Mouse (Mus musculus) midbrain, embryonic 16.5 days (tissue): ENCODE results near the gene Ggt1. TPM values are rescaled to one million over a fixed set of nuclear protein-coding genes. Genes with fewer than 3 reads are reported as not detected.

Experiments used
- ATAC-seq: fragments of 200-750 bp; cut with Nextera tagmentation; 2 replicates; pipeline ENCODE4 v1.8.0; 2017; ENCODE audit warnings: moderate TSS enrichment
- H3K27ac ChIP-seq: fragments of 300-500 bp; sonication (generic); 2 replicates; pipeline ENCODE4 v1.5.1; 2014; ENCODE audit warnings: mild to moderate bottlenecking, low read length, mixed read lengths
- H3K27me3 ChIP-seq: fragments of 300-500 bp; sonication (generic); 2 replicates; pipeline ENCODE4 v1.6.1; 2014; ENCODE audit warnings: low read depth, low read length, mixed read lengths; ENCODE audit not compliant: control insufficient read depth, insufficient read depth
- H3K36me3 ChIP-seq: fragments of 300-500 bp; sonication (generic); 2 replicates; pipeline ENCODE4 v1.6.1; 2014; ENCODE audit warnings: mild to moderate bottlenecking, low read length, moderate library complexity, mixed read lengths; ENCODE audit not compliant: control insufficient read depth, insufficient read depth
- H3K4me1 ChIP-seq: fragments of 300-500 bp; sonication (generic); 2 replicates; pipeline ENCODE4 v1.6.1; 2014; ENCODE audit warnings: mild to moderate bottlenecking, low read length, mixed read lengths; ENCODE audit not compliant: control insufficient read depth, insufficient read depth
- H3K4me2 ChIP-seq: fragments of 300-500 bp; sonication (generic); 2 replicates; pipeline ENCODE4 v1.6.1; 2014; ENCODE audit warnings: mild to moderate bottlenecking, low read length, mixed read lengths
- H3K4me3 ChIP-seq: fragments of 300-500 bp; sonication (generic); 2 replicates; pipeline ENCODE4 v1.5.1; 2014; ENCODE audit warnings: low read depth, mild to moderate bottlenecking, low read length, moderate library complexity, mixed read lengths
- H3K9ac ChIP-seq: fragments of 300-500 bp; sonication (generic); 2 replicates; pipeline ENCODE4 v1.6.1; 2014; ENCODE audit warnings: low read depth, low read length, mixed read lengths
- H3K9me3 ChIP-seq: fragments of 300-500 bp; sonication (generic); replicated peaks from 2 replicates; pipeline ENCODE4 v1.6.1; 2014; ENCODE audit warnings: mild to moderate bottlenecking, low read length, mixed read lengths; ENCODE audit not compliant: control insufficient read depth, poor library complexity, severe bottlenecking
- WGBS: fragments of 180-500 bp; shearing (Covaris S2); extraction: QIAGEN DNeasy Blood & Tissue Kit; methylation state at CpG from one replicate; pipeline ENCODE4 v1.1.7; 2014; 5-methylcytosine and 5-hydroxymethylcytosine counted together
- polyA plus RNA-seq: library from polyadenylated mRNA; unstranded; fragments of >200 nt; fragmentation: Nextera tagmentation; extraction: Ambion mirVana; gene quantifications from 2 replicates; pipeline ENCODE4 v1.2.1, GENCODE M21; 2015

Ggt1 gene
- polyA plus RNA-seq, 1 experiment from 2014 or later, result 1.3 TPM

- Histone ChIP-seq H3K9ac (no peak overlapping the region), H3K9me3 (no peaks in the 10 kb centered on the region), H3K36me3 (no peaks in the 10 kb centered on the region), H3K4me1 (no peaks in the 10 kb centered on the region), H3K4me2 (no peak overlapping the region), H3K27me3 (no peaks in the 10 kb centered on the region), H3K27ac (no peak overlapping the region), H3K4me3 (no peak overlapping the region)
- no peak for ATAC-seq
- WGBS, result 87% methylated on average over 7 of the region's 7 CpGs
Observed at GRCm38 (mm10) chr10:75592585-75592984, 31.2 kb downstream of the Ggt1 start.

GRCm38 (mm10) chr10:75595981-75596380 lies 34.6 kb downstream of the Ggt1 start:
- Histone ChIP-seq H3K9ac (no peak overlapping the region), H3K36me3 (no peaks in the 10 kb centered on the region), H3K27ac (no peak overlapping the region), H3K4me2 (no peak overlapping the region), H3K4me3 (no peak overlapping the region), H3K27me3 (no peaks in the 10 kb centered on the region), H3K4me1 (no peaks in the 10 kb centered on the region), H3K9me3 (no peaks in the 10 kb centered on the region)
- no peak for ATAC-seq
- 89% methylated on average over 8 of the region's 8 CpGs for WGBS

GRCm38 (mm10) chr10:75600189-75600730 lies 38.9 kb downstream of the Ggt1 start:
- whole genome bisulfite sequencing, result 88% methylated on average over 7 of the region's 7 CpGs
- H3K27ac ChIP-seq, result no peak overlapping the region
- H3K27me3 ChIP-seq, result no peaks in the 10 kb centered on the region
- H3K4me1 ChIP-seq, result no peaks in the 10 kb centered on the region
- no peaks in the 10 kb centered on the region for H3K36me3 ChIP-seq
- no peak overlapping the region for H3K4me2 ChIP-seq
- ATAC-seq, result no peak
- H3K9ac ChIP-seq, result no peak overlapping the region
- H3K4me3 ChIP-seq, result no peak overlapping the region
- H3K9me3 ChIP-seq, result no peaks in the 10 kb centered on the region

- H3K4me2 ChIP-seq, result no peak overlapping the region
- H3K27me3 ChIP-seq, result no peaks in the 10 kb centered on the region
- H3K27ac ChIP-seq, result no peak overlapping the region
- no peak overlapping the region for H3K9ac ChIP-seq
- no peak overlapping the region for H3K4me3 ChIP-seq
- 43% methylated on average over 11 of the region's 11 CpGs for WGBS
- no peaks in the 10 kb centered on the region for H3K36me3 ChIP-seq
- H3K9me3 ChIP-seq, result no peaks in the 10 kb centered on the region
- no peaks in the 10 kb centered on the region for H3K4me1 ChIP-seq
- ATAC-seq, result no peak
Observed at GRCm38 (mm10) chr10:75605162-75605846, 43.9 kb downstream of the Ggt1 start.

GRCm38 (mm10) chr10:75607253-75607652 lies 45.8 kb downstream of the Ggt1 start:
- ATAC-seq, result no peak
- Histone ChIP-seq H3K27ac (no peak overlapping the region), H3K36me3 (no peaks in the 10 kb centered on the region), H3K4me1 (no peaks in the 10 kb centered on the region), H3K27me3 (no peaks in the 10 kb centered on the region), H3K9me3 (no peaks in the 10 kb centered on the region), H3K4me3 (no peak overlapping the region), H3K9ac (no peak overlapping the region), H3K4me2 (no peak overlapping the region)
- 87% methylated on average over 4 of the region's 4 CpGs for WGBS

GRCm38 (mm10) chr10:75608975-75609374 lies 47.6 kb downstream of the Ggt1 start:
- ATAC-seq, result no peak
- H3K27me3 ChIP-seq, result no peaks in the 10 kb centered on the region
- H3K4me1 ChIP-seq, result no peaks in the 10 kb centered on the region
- no peak overlapping the region for H3K9ac ChIP-seq
- H3K4me3 ChIP-seq, result no peak overlapping the region
- H3K36me3 ChIP-seq, result no peaks in the 10 kb centered on the region
- H3K9me3 ChIP-seq, result no peaks in the 10 kb centered on the region
- no peak overlapping the region for H3K4me2 ChIP-seq
- H3K27ac ChIP-seq, result no peak overlapping the region
- WGBS, result 92% methylated on average over 11 of the region's 11 CpGs

GRCm38 (mm10) chr10:75610486-75610885 lies 49.1 kb downstream of the Ggt1 start:
- Histone ChIP-seq H3K4me3 (no peak overlapping the region), H3K27me3 (no peaks in the 10 kb centered on the region), H3K4me1 (no peaks in the 10 kb centered on the region), H3K9ac (no peak overlapping the region), H3K9me3 (no peaks in the 10 kb centered on the region), H3K27ac (no peak overlapping the region), H3K36me3 (no peaks in the 10 kb centered on the region), H3K4me2 (no peak overlapping the region)
- ATAC-seq, result no peak
- WGBS, result 66% methylated on average over 7 of the region's 7 CpGs

GRCm38 (mm10) chr10:75616044-75616443 lies 54.6 kb downstream of the Ggt1 start:
- Histone ChIP-seq H3K27me3 (no peaks in the 10 kb centered on the region), H3K4me3 (no peak overlapping the region), H3K9me3 (no peaks in the 10 kb centered on the region), H3K4me1 (no peaks in the 10 kb centered on the region), H3K36me3 (no peaks in the 10 kb centered on the region), H3K9ac (no peak overlapping the region), H3K27ac (no peak overlapping the region), H3K4me2 (no peak overlapping the region)
- ATAC-seq, result no peak
- WGBS, result 92% methylated on average over 4 of the region's 4 CpGs

- 54% methylated on average over 3 of the region's 3 CpGs for WGBS
- H3K4me1 ChIP-seq, result no peaks in the 10 kb centered on the region
- no peaks in the 10 kb centered on the region for H3K9me3 ChIP-seq
- H3K27ac ChIP-seq, result no peak overlapping the region
- H3K9ac ChIP-seq, result no peak overlapping the region
- H3K4me3 ChIP-seq, result no peak overlapping the region
- H3K27me3 ChIP-seq, result no peaks in the 10 kb centered on the region
- ATAC-seq, result no peak
- H3K36me3 ChIP-seq, result no peaks in the 10 kb centered on the region
- no peak overlapping the region for H3K4me2 ChIP-seq
Observed at GRCm38 (mm10) chr10:75620818-75621217, 59.4 kb downstream of the Ggt1 start.
